Mouse (Mus musculus) v-Abl transformed pro-B cells (cell line): Measurements from ENCODE around the gene Sod2.
"Not testable (repeated sequence)": the region's sequence is repeated elsewhere in the genome, so short reads cannot be mapped to it uniquely, and the experiment has no call there.

Source experiments
- in situ Hi-C, 2 experiments: fragments of 400-800 bp; cut with MboI; formaldehyde crosslinking; loops; one replicate each; pipeline ENCODE4 v1.15.1; 2025; ENCODE audit not compliant: unreplicated experiment in 2 of 2

Gene Sod2

GRCm38 (mm10) chr17:13006546-13006945 is at the start of gene Sod2:
Sod2 (plus strand) TSS chr17:13006846.
- in situ Hi-C loops: loop anchor here in 1 of 2 experiments (25.0 kb wide), 1 partner anchor 594 kb away; no protein-coding TSS in a partner anchor

GRCm38 (mm10) chr17:12959377-12959776 is 47.3 kb upstream of the Sod2 start:
- in situ Hi-C loops: not testable (repeated sequence)

GRCm38 (mm10) chr17:12960331-12960873 is 46.2 kb upstream of the Sod2 start, which contains the start of gene Acat2:
Acat2 (minus strand) TSS chr17:12960747.
- in situ Hi-C loops: no loop called here

GRCm38 (mm10) chr17:12963476-12963875 is 43.2 kb upstream of the Sod2 start:
- in situ Hi-C loops: no loop called here

GRCm38 (mm10) chr17:12967173-12967572 is 39.5 kb upstream of the Sod2 start:
- in situ Hi-C loops: no loop called here

- in situ Hi-C loops: no loop called here
These were observed 32.8 kb upstream of the Sod2 start for GRCm38 (mm10) chr17:12973851-12974250.

- in situ Hi-C loops: loop anchor here in 1 of 2 experiments (25.0 kb wide), 1 partner anchor 666 kb away; the partner anchor contains the start of gene Map3k4
These were observed 28.1 kb upstream of the Sod2 start for GRCm38 (mm10) chr17:12978546-12978945.

- in situ Hi-C loops: loop anchor here in 1 of 2 experiments (25.0 kb wide), 1 partner anchor 672 kb away; the partner anchor contains the start of gene Map3k4
These were observed 22.7 kb upstream of the Sod2 start for GRCm38 (mm10) chr17:12983988-12984387.

GRCm38 (mm10) chr17:12988096-12988495 is 18.6 kb upstream of the Sod2 start:
- in situ Hi-C loops: loop anchor here in 1 of 2 experiments (25.0 kb wide), 1 partner anchor 676 kb away; the partner anchor contains the start of gene Map3k4

GRCm38 (mm10) chr17:12990567-12991145 is 16.0 kb upstream of the Sod2 start:
- in situ Hi-C loops: loop anchor here (5.0 to 25.0 kb wide), 4 partner anchors 73 to 678 kb away; partner anchors contain the start of genes Mrpl18 (in 2 of the 2), Tcp1 (in 2 of the 2), Map3k4 (in 1 of the 2) and Pnldc1 (in 1 of the 2)

- in situ Hi-C loops: loop anchor here (5.0 to 25.0 kb wide), 4 partner anchors 74 to 679 kb away; partner anchors contain the start of genes Mrpl18 (in 2 of the 2), Tcp1 (in 2 of the 2), Map3k4 (in 1 of the 2) and Pnldc1 (in 1 of the 2)
These were observed 15.4 kb upstream of the Sod2 start for GRCm38 (mm10) chr17:12991194-12991634.

GRCm38 (mm10) chr17:12991635-12992358 is 14.8 kb upstream of the Sod2 start:
- in situ Hi-C loops: loop anchor here (5.0 to 25.0 kb wide), 4 partner anchors 74 to 679 kb away; partner anchors contain the start of genes Mrpl18 (in 2 of the 2), Tcp1 (in 2 of the 2), Map3k4 (in 1 of the 2) and Pnldc1 (in 1 of the 2)

GRCm38 (mm10) chr17:12992470-12992991 is 14.1 kb upstream of the Sod2 start:
- in situ Hi-C loops: loop anchor here (5.0 to 25.0 kb wide), 4 partner anchors 75 to 680 kb away; partner anchors contain the start of genes Mrpl18 (in 2 of the 2), Tcp1 (in 2 of the 2), Map3k4 (in 1 of the 2) and Pnldc1 (in 1 of the 2)

GRCm38 (mm10) chr17:12994069-12994468 is 12.6 kb upstream of the Sod2 start, which contains the start of gene Wtap:
Wtap (minus strand) TSS chr17:12994169.
- in situ Hi-C loops: loop anchor here (5.0 to 25.0 kb wide), 4 partner anchors 77 to 682 kb away; partner anchors contain the start of genes Mrpl18 (in 2 of the 2), Tcp1 (in 2 of the 2), Map3k4 (in 1 of the 2) and Pnldc1 (in 1 of the 2)

GRCm38 (mm10) chr17:12996345-12996744 is 10.3 kb upstream of the Sod2 start:
- in situ Hi-C loops: loop anchor here (5.0 to 25.0 kb wide), 3 partner anchors 82 to 684 kb away; partner anchors contain the start of genes Map3k4 (in 1 of the 2), Mrgprh (in 1 of the 2), Mrpl18 (in 1 of the 2) and Pnldc1 (in 1 of the 2)

- in situ Hi-C loops: loop anchor here (5.0 to 25.0 kb wide), 3 partner anchors 83 to 686 kb away; partner anchors contain the start of genes Map3k4 (in 1 of the 2), Mrgprh (in 1 of the 2), Mrpl18 (in 1 of the 2) and Pnldc1 (in 1 of the 2)
These were observed 8.8 kb upstream of the Sod2 start for GRCm38 (mm10) chr17:12997890-12998289.

- in situ Hi-C loops: loop anchor here (5.0 to 25.0 kb wide), 3 partner anchors 84 to 687 kb away; partner anchors contain the start of genes Map3k4 (in 1 of the 2), Mrgprh (in 1 of the 2), Mrpl18 (in 1 of the 2) and Pnldc1 (in 1 of the 2)
These were observed 7.6 kb upstream of the Sod2 start for GRCm38 (mm10) chr17:12999069-12999468.

- in situ Hi-C loops: loop anchor here in 1 of 2 experiments (25.0 kb wide), 1 partner anchor 590 kb away; no protein-coding TSS in a partner anchor
These were observed 4.4 kb upstream of the Sod2 start for GRCm38 (mm10) chr17:13002243-13002642.

- in situ Hi-C loops: loop anchor here in 1 of 2 experiments (25.0 kb wide), 1 partner anchor 592 kb away; no protein-coding TSS in a partner anchor
These were observed 2.2 kb upstream of the Sod2 start for GRCm38 (mm10) chr17:13004436-13004835.
